Mouse (Mus musculus): ENCODE data around the gene E130114P18Rik.

The E130114P18Rik gene

GRCm38 (mm10) chr4:97777706-97778176 is at the start of gene E130114P18Rik:
E130114P18Rik (minus strand) TSS chr4:97778078.
- peak in 1 of 2 experiments; percentile 29 for DNase-seq

- no peak for DNase-seq
Observed at GRCm38 (mm10) chr4:97827115-97827514, 49.2 kb upstream of the E130114P18Rik start.

GRCm38 (mm10) chr4:97825841-97826240 is 48.0 kb upstream of the E130114P18Rik start:
- DNase-seq = no peak

DNA sequence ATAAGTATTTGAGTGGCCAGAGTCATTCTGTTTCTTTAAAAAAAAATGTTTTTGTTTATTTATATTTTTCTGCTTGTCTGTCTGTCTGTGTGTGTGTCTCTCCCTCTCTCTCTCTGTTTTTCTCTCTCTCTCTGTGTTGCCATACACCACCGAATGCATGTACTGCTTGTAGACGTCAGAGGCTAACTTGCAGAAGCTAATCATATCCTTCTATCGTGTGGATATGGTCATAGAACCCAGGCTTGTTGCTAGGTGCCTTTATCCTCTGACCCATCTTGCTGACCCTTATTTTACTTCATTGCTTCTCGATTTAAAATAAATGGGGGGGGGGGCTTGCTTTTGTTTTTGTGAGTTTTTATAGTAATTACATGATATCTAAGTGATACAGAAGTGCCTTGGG is 47.6 kb upstream of the E130114P18Rik start:
- DNase-seq = no peak

GRCm38 (mm10) chr4:97824451-97824850 is 46.6 kb upstream of the E130114P18Rik start:
- no peak for DNase-seq

DNA sequence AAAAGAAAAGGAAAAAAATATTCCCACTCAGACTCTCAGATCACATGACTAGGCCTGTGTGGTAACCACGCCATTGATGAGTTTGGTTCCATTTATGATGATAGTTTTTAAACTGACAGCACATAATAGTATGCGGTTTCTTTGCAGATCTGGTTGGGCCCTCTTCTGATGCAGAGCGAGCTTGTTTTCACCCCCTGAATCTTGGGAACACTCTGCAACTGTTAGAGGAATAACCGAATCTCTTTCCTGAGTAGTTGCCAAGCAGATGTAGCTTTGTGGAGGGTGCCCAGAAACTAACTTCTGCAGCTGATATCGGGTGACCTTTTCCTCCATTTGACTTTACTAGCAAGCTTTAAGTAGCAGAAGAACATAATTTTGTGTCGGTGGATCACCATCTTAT is 45.6 kb upstream of the E130114P18Rik start:
- no peak for DNase-seq

DNA sequence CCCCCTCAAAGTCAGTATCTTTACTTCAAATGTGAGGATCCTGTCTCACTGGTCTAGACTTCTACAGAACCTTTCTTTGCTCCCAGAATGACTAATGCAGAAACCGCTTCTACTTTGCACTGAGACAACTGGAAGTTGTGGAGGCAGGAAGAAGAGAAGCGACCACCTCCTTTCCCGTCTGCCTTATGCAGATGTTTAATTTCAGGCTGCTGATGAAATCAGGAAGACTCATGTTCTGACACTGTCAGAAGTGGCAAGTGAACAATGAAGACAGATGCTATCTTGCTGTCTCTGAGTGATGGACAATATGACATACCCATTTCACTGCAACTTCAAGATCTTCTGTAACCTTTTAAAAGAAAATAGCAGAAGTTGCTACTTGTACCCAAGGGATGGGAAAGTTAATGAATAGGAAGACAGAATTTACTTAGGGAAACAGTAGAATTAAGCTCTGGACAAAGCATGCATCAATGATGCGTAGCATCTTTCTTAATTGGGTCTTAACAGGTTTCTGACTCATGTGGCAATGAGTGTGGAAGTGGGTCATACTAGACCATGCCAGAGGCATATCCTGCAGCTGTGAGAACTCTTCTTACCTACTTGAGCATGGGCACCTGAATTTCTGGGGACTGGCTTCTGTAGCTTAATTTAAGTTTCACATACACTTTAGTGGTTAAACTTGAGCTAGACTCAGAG is 43.8 kb upstream of the E130114P18Rik start:
- no peak for DNase-seq

- DNase-seq = no peak
Observed at GRCm38 (mm10) chr4:97820474-97821259, 42.8 kb upstream of the E130114P18Rik start.

GRCm38 (mm10) chr4:97819101-97819500 is 41.2 kb upstream of the E130114P18Rik start:
- DNase-seq = no peak

GRCm38 (mm10) chr4:97818498-97818897 is 40.6 kb upstream of the E130114P18Rik start:
- DNase-seq = no peak

- DNase-seq = no peak
Observed at GRCm38 (mm10) chr4:97817741-97818140, 39.9 kb upstream of the E130114P18Rik start.

DNA sequence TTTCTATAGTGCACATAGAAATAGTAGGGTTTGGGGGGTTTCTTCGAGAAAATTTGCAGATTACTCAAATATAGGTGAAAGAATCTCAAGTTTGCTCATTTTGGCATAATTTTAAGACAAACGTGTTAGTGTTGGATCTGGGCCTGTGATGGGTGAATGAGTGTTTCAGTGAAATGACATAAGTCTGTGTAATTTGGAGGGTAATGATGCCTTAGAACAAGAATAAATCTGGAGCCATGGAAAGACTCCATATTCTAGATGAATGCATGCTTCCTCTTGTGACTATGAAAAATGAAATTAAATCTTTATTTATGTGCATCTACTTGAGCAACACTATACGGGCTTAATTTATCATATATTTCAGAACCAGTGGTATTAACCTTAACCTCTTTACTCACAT is 38.9 kb upstream of the E130114P18Rik start:
- DNase-seq = no peak

- no peak for DNase-seq
Observed at GRCm38 (mm10) chr4:97816001-97816400, 38.1 kb upstream of the E130114P18Rik start.

DNA sequence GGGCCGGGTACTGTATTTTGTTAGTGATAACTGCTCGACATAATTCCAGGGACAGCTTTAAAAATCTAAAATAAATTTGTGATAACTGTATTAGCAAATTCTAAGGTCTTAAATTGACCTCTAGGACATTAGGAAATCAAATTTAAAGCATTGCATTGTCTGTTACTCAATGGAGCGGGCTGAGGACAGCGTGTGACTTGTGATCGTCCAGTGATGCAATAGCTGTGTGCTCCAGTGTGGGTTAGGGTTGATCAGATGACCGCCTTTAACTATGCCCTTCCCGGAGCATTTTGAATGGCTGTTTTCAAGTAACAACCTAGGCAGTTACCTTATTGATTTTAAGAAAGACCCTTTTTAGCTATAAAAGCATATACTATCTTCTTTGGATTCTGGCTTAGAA is 36.6 kb upstream of the E130114P18Rik start:
- no peak for DNase-seq

DNA sequence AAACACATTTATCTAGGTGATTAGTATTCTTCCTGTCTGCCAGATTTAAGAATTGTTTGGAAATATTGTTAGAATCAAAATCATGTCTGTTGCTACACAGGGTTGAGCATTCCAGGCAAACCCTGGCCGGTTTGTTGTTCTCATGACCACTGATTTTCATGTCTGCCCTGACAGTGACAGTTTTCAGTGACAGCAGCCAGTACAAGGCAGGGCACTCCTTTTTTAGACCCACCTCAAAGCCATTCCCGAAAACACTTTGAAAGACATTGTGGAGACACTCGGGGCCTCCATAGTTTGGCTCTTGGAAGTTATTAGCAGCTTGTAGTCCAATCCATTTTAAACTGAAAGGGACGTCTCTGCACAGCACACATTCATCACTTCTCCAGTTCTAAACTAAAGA is 36.1 kb upstream of the E130114P18Rik start:
- no peak for DNase-seq

DNA sequence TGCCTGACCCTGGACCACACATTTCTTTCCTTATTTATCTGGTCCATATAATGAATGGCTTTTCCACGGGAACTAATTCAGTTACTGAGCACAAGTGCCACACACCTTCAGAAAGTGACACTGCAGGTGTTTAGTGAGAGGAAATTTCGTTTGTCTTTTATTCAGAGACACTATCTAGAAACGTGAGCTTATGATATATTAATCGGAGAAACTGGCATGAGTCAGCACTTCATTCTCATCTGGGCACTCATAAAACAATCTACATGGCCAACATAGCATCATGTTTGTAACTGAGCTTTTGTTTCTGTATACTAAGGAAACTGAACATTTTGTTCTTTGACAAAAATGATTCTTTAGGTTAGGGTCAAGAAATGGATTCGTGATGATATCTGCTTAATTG is 35.2 kb upstream of the E130114P18Rik start:
- no peak for DNase-seq

- no peak for DNase-seq
Observed at GRCm38 (mm10) chr4:97810348-97810939, 32.6 kb upstream of the E130114P18Rik start.

- DNase-seq = no peak
Observed at GRCm38 (mm10) chr4:97809582-97810295, 31.9 kb upstream of the E130114P18Rik start.

DNA sequence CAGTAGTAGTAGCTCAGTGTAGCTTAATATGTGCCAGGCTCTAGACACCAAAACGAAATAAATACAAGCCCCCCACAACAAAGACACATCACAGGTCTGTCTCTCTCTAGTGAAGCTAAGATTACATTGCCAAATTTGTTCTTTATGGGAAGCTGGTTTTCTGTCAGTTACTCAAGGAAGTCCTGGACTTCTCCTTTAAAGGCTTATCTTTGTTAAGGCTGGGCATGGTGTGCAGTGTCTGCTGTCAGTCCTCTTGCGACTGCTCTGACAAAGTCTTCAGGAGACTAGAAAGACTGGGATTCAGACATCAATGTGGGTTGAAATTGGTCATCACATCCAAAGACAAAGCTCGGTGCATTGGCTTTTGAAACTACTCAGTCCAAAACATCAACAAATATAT is 31.0 kb upstream of the E130114P18Rik start:
- no peak for DNase-seq

- DNase-seq = no peak
Observed at GRCm38 (mm10) chr4:97806924-97807323, 29.0 kb upstream of the E130114P18Rik start.

DNA sequence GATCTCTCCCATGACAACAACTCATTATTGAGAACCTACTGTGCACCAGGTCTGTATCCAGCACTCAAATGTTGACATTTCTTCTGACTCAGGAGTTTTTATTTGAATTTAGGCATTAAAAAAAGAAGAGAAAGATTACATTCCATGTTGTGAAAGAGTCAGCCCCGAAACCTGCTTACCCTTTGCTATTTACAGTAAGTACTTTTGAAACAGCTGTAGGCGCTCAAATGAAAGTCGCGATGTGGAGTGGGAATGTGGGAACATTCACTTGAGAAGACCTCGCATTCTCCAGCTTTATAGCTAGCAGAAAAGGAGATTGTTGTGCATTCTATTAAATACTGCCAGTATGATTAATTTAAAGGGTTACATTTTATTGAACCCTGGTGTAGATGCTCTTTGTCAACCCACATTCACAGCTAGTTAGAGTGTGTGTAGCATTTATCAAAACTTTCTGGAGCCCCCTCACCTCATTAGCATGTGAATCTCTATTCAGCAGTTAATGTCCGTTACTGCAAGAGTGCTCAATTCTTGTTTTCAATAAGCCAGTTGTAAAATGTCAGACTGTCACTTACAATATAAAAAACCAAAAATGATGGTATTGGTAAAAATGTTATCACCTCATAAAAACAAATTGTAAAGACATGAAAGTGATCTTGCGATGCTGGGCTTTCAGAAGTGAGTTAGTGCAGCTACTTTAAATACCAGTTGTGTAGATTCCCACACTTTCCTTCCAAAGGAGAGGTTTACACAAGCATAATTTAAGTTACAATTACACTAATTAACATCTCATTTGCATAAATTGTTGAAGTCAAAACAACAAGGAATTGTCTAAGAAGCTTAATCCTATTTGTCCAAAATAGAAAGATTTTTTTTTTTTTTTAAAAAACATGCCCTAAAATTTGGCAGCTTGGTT is 28.3 kb upstream of the E130114P18Rik start:
- DNase-seq = no peak

GRCm38 (mm10) chr4:97805255-97805654 is 27.4 kb upstream of the E130114P18Rik start:
- no peak for DNase-seq
